Mouse (Mus musculus): ENCODE results near the gene Gm11562.

- TF ChIP-seq CTCF (IDR thresholded peaks at IDR 0.05; ENCODE audit: borderline replicate concordance, extremely low read depth, insufficient read depth, insufficient read length) (no peak), POLR2A (IDR thresholded peaks at IDR 0.05; ENCODE audit: borderline replicate concordance, extremely low read depth, insufficient read depth, insufficient read length, poor library complexity, severe bottlenecking) (no peak)
These were observed 42.6 kb upstream of the Gm11562 start for GRCm38 (mm10) chr11:99662802-99663201.

Measured in brain, embryonic 14.5 days (tissue).